Mouse (Mus musculus) liver, embryonic 14.5 days (tissue): ENCODE measurements around the gene Mau2.

Experiments
- CTCF ChIP-seq: IDR thresholded peaks from 2 replicates; pipeline ENCODE4 v1.5.1; 2016; ENCODE audit warnings: antibody characterized with exemption, low read depth, control low read depth
- EP300 ChIP-seq: IDR thresholded peaks from 2 replicates; pipeline ENCODE4 v1.6.1; 2016; ENCODE audit warnings: antibody characterized with exemption, low read depth

DNA sequence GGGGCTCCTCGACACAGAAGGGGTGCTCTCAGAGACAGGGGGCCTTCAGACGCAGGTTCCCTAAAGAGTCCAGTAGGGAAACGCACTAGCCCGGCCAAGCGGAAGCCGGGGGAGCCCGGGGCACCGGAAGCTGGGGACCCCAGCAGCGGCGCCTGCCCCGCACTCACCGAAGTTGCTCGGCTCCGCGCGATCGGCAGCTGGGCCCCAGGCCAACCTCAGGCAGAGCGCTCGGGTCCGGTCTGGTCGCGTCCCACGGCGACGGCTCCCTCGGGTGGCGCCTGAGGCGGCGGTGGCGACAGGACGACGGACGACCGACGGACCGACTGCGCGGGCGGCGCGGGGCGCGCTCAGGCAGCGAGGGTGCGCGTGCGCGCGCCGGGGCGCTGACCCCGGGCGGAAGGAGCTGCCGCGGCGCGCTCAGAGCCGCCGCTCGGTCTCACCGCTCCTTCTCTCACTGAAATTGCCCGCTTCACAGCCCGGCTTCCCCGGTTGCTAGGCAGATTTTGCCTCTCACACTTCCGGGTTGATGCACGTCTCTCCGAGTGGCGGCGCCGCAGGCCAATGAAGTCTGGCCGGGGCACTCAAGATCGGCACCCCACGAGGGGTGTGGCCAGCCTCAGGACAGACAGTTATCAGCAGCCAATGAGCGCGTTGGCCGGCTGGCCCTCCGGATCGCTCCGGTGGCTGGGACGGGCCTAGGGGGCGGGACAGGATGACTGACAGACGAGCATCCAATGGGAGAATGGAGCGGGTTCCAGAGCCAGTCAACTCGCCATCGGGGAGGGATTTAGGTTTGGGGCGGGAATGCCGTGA is 46.6 kb downstream of the Mau2 start, which contains the start of gene Gatad2a:
- TF ChIP-seq CTCF (peak; percentile 34), EP300 (no peak)
